Mouse (Mus musculus) cerebellum, adult 11 months (tissue): Measurements from ENCODE around the gene Prlhr.

Source experiments
- DNase-seq: peaks from one replicate; pipeline ENCODE4 v3.0.0; 2022

Prlhr gene

DNA sequence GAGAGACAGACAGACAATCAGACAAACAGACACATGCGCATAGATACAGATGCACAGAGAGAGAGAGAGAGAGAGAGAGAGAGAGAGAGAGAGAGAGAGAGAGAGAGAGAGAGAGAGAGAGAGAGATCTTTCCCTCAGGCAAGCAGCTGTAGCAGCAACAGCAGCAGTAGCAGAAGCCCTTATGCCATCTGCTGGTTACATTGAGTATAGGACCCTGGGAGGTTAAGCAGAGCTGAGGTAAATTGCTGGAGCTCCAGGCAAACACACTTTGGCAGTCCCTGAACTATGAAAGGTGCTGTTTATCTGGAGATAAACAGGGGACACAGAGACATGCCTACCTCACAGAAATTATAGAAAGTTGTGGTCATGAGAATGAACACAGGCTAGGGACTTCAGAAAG lies 50.5 kb downstream of the Prlhr start:
- DNase-seq, result no peak
